Mouse (Mus musculus) limb, embryonic 14.5 days (tissue): Measurements from ENCODE around the gene Nrp2. TPM values are rescaled to one million over a fixed set of nuclear protein-coding genes. Genes with fewer than 3 reads are reported as not detected.

Experiments
- ATAC-seq: fragments of 200-750 bp; cut with Nextera tagmentation; 2 replicates; pipeline ENCODE4 v1.8.0; 2017; ENCODE audit warnings: low read depth, moderate number of reproducible peaks, moderate TSS enrichment; ENCODE audit not compliant: low FRiP score
- DNase-seq: peaks from one replicate; pipeline ENCODE4 v3.0.0-alpha.2; 2015; ENCODE audit warnings: low spot score
- H3K27ac ChIP-seq: fragments of 300-500 bp; sonication (generic); replicated peaks from 2 replicates; pipeline ENCODE4 v1.5.1; 2014; ENCODE audit warnings: low read depth, mild to moderate bottlenecking, low read length, moderate library complexity, mixed read lengths
- H3K27me3 ChIP-seq: fragments of 300-500 bp; sonication (generic); 2 replicates; pipeline ENCODE4 v1.6.1; 2014; ENCODE audit warnings: low read length, mixed read lengths; ENCODE audit not compliant: control insufficient read depth, insufficient read depth
- H3K36me3 ChIP-seq: fragments of 300-500 bp; sonication (generic); 2 replicates; pipeline ENCODE4 v1.6.1; 2014; ENCODE audit warnings: mild to moderate bottlenecking, low read length, moderate library complexity, mixed read lengths; ENCODE audit not compliant: control insufficient read depth, insufficient read depth
- H3K4me1 ChIP-seq: fragments of 300-500 bp; sonication (generic); 2 replicates; pipeline ENCODE4 v1.6.1; 2014; ENCODE audit warnings: antibody characterized with exemption, low read length, mixed read lengths; ENCODE audit not compliant: control insufficient read depth, insufficient read depth
- H3K4me2 ChIP-seq: fragments of 300-500 bp; sonication (generic); replicated peaks from 2 replicates; pipeline ENCODE4 v1.6.1; 2014; ENCODE audit warnings: low read depth, mild to moderate bottlenecking, low read length, moderate library complexity; ENCODE audit not compliant: severe bottlenecking
- H3K4me3 ChIP-seq: fragments of 300-500 bp; sonication (generic); replicated peaks from 2 replicates; pipeline ENCODE4 v1.5.1; 2014; ENCODE audit warnings: low read length
- H3K9ac ChIP-seq: fragments of 300-500 bp; sonication (generic); 2 replicates; pipeline ENCODE4 v1.6.1; 2014; ENCODE audit warnings: mild to moderate bottlenecking, low read depth, low read length, moderate library complexity; ENCODE audit not compliant: severe bottlenecking
- H3K9me3 ChIP-seq: fragments of 300-500 bp; sonication (generic); 2 replicates; pipeline ENCODE4 v1.6.1; 2016; ENCODE audit warnings: low read length; ENCODE audit not compliant: control insufficient read depth
- POLR2A ChIP-seq: fragments of 200-500 bp; IDR thresholded peaks from 2 replicates; pipeline ENCODE4 v1.8.0; 2012; ENCODE audit warnings: inconsistent platforms, mild to moderate bottlenecking, moderate library complexity, borderline replicate concordance; ENCODE audit not compliant: insufficient read depth, insufficient read length; ENCODE audit errors: extremely low read depth
- WGBS: fragments of 180-500 bp; shearing (Covaris S2); extraction: QIAGEN DNeasy Blood & Tissue Kit; methylation state at CpG from one replicate; pipeline ENCODE4 v1.1.7; 2014; 5-methylcytosine and 5-hydroxymethylcytosine counted together
- polyA plus RNA-seq, 2 experiments: library from polyadenylated mRNA; depleted of rRNA in 1 of 2; stranded (reverse) in 1 of 2; unstranded in 1 of 2; fragments of >200 nt; fragmentation: Nextera tagmentation in 1 of 2; extraction: Ambion mirVana in 1 of 2; gene quantifications; 2 replicates each; pipeline versions ENCODE4 v1.2.1 to v1.2.3; 2012 to 2014

Gene Nrp2
- polyA plus RNA-seq, 2 experiments = 30.4 to 60.3 TPM

DNA sequence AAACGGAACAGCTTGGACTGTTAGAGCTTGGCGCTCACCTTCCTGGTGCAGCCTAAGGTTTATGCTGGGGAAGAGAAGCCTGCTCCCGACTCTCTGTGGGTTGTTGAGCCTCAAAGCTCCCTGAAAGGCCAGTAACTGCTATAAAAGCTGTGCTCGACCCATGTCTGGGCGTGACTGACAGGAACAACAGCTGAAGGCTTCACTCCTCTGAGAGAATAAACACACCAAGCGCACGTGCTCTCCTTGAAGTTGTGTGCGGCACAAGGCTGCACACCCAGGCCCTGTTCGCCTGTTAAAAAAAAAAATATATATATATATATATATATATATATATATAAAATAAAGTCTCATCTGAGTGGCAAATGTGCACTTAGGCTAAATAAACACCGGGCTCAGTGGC, 84.5 kb downstream of the Nrp2 start:
- WGBS = 72% methylated on average over 10 of the region's 10 CpGs
- no peaks in the 10 kb centered on the region for H3K9me3 ChIP-seq
- DNase-seq = no peak
- TF ChIP-seq POLR2A = no peak
- no peak overlapping the region for H3K4me2 ChIP-seq
- H3K4me1 ChIP-seq = no peaks in the 10 kb centered on the region
- no peak overlapping the region for H3K4me3 ChIP-seq
- H3K27ac ChIP-seq = no peak overlapping the region
- H3K36me3 ChIP-seq = peaks cover 31% of the 10 kb centered on the region
- no peak overlapping the region for H3K9ac ChIP-seq
- H3K27me3 ChIP-seq = no peaks in the 10 kb centered on the region
- peak; percentile 35; the same call in 1 of the 2 replicates for ATAC-seq

- no peak overlapping the region for H3K27ac ChIP-seq
- peaks cover 11% of the 10 kb centered on the region; the same call in 1 of the 2 replicates for H3K36me3 ChIP-seq
- H3K9ac ChIP-seq = no peak overlapping the region
- peak overlapping the region; percentile 22; the same call in 1 of the 2 replicates for H3K4me2 ChIP-seq
- peaks cover 19% of the 10 kb centered on the region for H3K4me1 ChIP-seq
- H3K9me3 ChIP-seq = no peaks in the 10 kb centered on the region
- ATAC-seq (peak; percentile 74), DNase-seq (peak; percentile 72)
- no peak overlapping the region for H3K4me3 ChIP-seq
- no peak for TF ChIP-seq POLR2A
- no peaks in the 10 kb centered on the region for H3K27me3 ChIP-seq
- 24% methylated on average over 19 of the region's 19 CpGs for WGBS
Observed at GRCm38 (mm10) chr1:62794223-62794895, 91.3 kb downstream of the Nrp2 start.

- Histone ChIP-seq H3K4me1 (peaks cover 23% of the 10 kb centered on the region), H3K36me3 (peaks cover 8% of the 10 kb centered on the region; the same call in 1 of the 2 replicates), H3K27ac (no peak overlapping the region), H3K27me3 (no peaks in the 10 kb centered on the region), H3K4me2 (peak overlapping the region; percentile 22; the same call in 1 of the 2 replicates), H3K4me3 (no peak overlapping the region), H3K9ac (no peak overlapping the region), H3K9me3 (no peaks in the 10 kb centered on the region)
- DNase-seq (no peak), ATAC-seq (no peak)
- TF ChIP-seq POLR2A = no peak
- 59% methylated on average over 2 of the region's 2 CpGs for WGBS
Observed at GRCm38 (mm10) chr1:62794896-62795255, 91.8 kb downstream of the Nrp2 start.

DNA sequence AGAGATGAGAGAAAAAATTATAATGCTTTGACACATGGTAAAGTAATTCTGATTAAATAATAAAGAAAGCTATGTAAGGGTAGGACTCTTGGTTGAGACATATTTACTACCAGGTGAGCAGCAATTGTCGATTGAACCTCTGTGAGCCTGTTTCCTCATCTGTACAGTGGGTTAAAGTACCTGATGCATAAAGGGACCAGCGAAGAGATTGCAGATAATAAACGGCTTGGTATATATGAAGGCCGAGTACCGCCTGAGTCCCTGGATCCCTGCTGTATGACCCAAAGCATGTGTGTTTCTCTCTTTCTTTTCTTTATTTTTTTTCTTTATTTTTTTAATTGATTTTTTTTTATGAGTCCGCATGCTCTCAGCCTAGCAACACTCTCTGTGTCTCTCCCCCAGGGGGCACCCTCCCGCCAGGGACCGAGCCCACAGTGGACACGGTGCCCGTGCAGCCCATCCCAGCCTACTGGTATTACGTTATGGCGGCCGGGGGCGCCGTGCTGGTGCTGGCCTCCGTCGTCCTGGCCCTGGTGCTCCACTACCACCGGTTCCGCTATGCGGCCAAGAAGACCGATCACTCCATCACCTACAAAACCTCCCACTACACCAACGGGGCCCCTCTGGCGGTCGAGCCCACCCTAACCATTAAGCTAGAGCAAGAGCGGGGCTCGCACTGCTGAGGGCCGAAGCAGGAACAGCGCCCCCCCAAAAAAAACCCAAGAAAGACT, 92.4 kb downstream of the Nrp2 start:
- Histone ChIP-seq H3K4me2 (peak overlapping the region; percentile 30), H3K36me3 (peaks cover 2% of the 10 kb centered on the region; the same call in 1 of the 2 replicates), H3K9me3 (no peaks in the 10 kb centered on the region), H3K27me3 (no peaks in the 10 kb centered on the region), H3K4me1 (peaks cover 24% of the 10 kb centered on the region), H3K9ac (no peak overlapping the region), H3K27ac (no peak overlapping the region), H3K4me3 (0 out of 2 replicates have a peak overlapping the region, but pooled peaks have one; percentile 4)
- ATAC-seq (no peak), DNase-seq (no peak)
- WGBS = 32% methylated on average over 28 of the region's 28 CpGs
- TF ChIP-seq POLR2A = no peak

- Histone ChIP-seq H3K36me3 (no peaks in the 10 kb centered on the region), H3K4me2 (no peak overlapping the region), H3K27me3 (no peaks in the 10 kb centered on the region), H3K27ac (no peak overlapping the region), H3K4me1 (peaks cover 24% of the 10 kb centered on the region), H3K9ac (no peak overlapping the region), H3K9me3 (no peaks in the 10 kb centered on the region), H3K4me3 (no peak overlapping the region)
- ATAC-seq (no peak), DNase-seq (no peak)
- no peak for TF ChIP-seq POLR2A
- 55% methylated on average over 8 of the region's 9 CpGs for WGBS
Observed at GRCm38 (mm10) chr1:62796038-62796647, 93.1 kb downstream of the Nrp2 start.
